Mouse (Mus musculus) forebrain, embryonic 13.5 days (tissue): ENCODE results near the gene Fli1. TPM values are rescaled to one million over a fixed set of nuclear protein-coding genes. Genes with fewer than 3 reads are reported as not detected.

Experiments used
- ATAC-seq: fragments of 200-750 bp; cut with Nextera tagmentation; 2 replicates; pipeline ENCODE4 v1.8.0; 2017
- H3K27ac ChIP-seq: fragments of 300-500 bp; sonication (generic); 2 replicates; pipeline ENCODE4 v1.5.1; 2015; ENCODE audit warnings: inconsistent platforms, mild to moderate bottlenecking, moderate library complexity
- H3K27me3 ChIP-seq: fragments of 300-500 bp; sonication (generic); 2 replicates; pipeline ENCODE4 v1.6.1; 2015; ENCODE audit warnings: mild to moderate bottlenecking, inconsistent platforms
- H3K36me3 ChIP-seq: fragments of 300-500 bp; sonication (generic); 2 replicates; pipeline ENCODE4 v1.6.1; 2015; ENCODE audit warnings: mild to moderate bottlenecking, inconsistent platforms; ENCODE audit not compliant: poor library complexity, severe bottlenecking
- H3K4me1 ChIP-seq: fragments of 300-500 bp; sonication (generic); 2 replicates; pipeline ENCODE4 v1.6.1; 2015; ENCODE audit warnings: inconsistent platforms
- H3K4me2 ChIP-seq: fragments of 300-500 bp; sonication (generic); 2 replicates; pipeline ENCODE4 v1.6.1; 2015; ENCODE audit warnings: inconsistent platforms, mild to moderate bottlenecking, moderate library complexity
- H3K4me3 ChIP-seq: fragments of 300-500 bp; sonication (generic); 2 replicates; pipeline ENCODE4 v1.5.1; 2015; ENCODE audit warnings: mild to moderate bottlenecking, inconsistent platforms
- H3K9ac ChIP-seq: fragments of 300-500 bp; sonication (generic); 2 replicates; pipeline ENCODE4 v1.6.1; 2015; ENCODE audit warnings: mild to moderate bottlenecking, inconsistent platforms
- H3K9me3 ChIP-seq: fragments of 300-500 bp; sonication (generic); replicated peaks from 2 replicates; pipeline ENCODE4 v1.6.1; 2016; ENCODE audit warnings: inconsistent platforms
- WGBS: fragments of 180-500 bp; shearing (Covaris S2); methylation state at CpG from one replicate; pipeline ENCODE4 v1.1.7; 2015; 5-methylcytosine and 5-hydroxymethylcytosine counted together
- polyA plus RNA-seq: library from polyadenylated mRNA; unstranded; fragments of >200 nt; fragmentation: Nextera tagmentation; extraction: Ambion mirVana; gene quantifications from 2 replicates; pipeline ENCODE4 v1.2.1, GENCODE M21; 2015

Gene Fli1
- polyA plus RNA-seq, 1 experiment from 2014 or later: 7.0 TPM

GRCm38 (mm10) chr9:32569261-32569660 is 26.6 kb upstream of the Fli1 start:
- 74% methylated on average over 4 of the region's 4 CpGs for WGBS
- Histone ChIP-seq H3K9ac (no peak overlapping the region), H3K27me3 (peaks cover 2% of the 10 kb centered on the region), H3K4me1 (no peaks in the 10 kb centered on the region), H3K4me3 (no peak overlapping the region), H3K27ac (no peak overlapping the region), H3K4me2 (no peak overlapping the region), H3K36me3 (no peaks in the 10 kb centered on the region), H3K9me3 (no peaks in the 10 kb centered on the region)
- ATAC-seq: no peak

GRCm38 (mm10) chr9:32567603-32568002 is 24.9 kb upstream of the Fli1 start:
- H3K4me3 ChIP-seq: no peak overlapping the region
- no peak for ATAC-seq
- no peaks in the 10 kb centered on the region for H3K36me3 ChIP-seq
- peaks cover 2% of the 10 kb centered on the region for H3K27me3 ChIP-seq
- 87% methylated on average over 7 of the region's 7 CpGs for WGBS
- no peaks in the 10 kb centered on the region for H3K9me3 ChIP-seq
- no peak overlapping the region for H3K4me2 ChIP-seq
- H3K27ac ChIP-seq: no peak overlapping the region
- H3K9ac ChIP-seq: no peak overlapping the region
- no peaks in the 10 kb centered on the region for H3K4me1 ChIP-seq

- H3K4me3 ChIP-seq: no peak overlapping the region
- whole genome bisulfite sequencing: 74% methylated on average over 3 of the region's 3 CpGs
- H3K9me3 ChIP-seq: no peaks in the 10 kb centered on the region
These were observed 22.6 kb upstream of the Fli1 start for GRCm38 (mm10) chr9:32565309-32565708.

GRCm38 (mm10) chr9:32562837-32563236 is 20.2 kb upstream of the Fli1 start:
- Histone ChIP-seq H3K36me3 (no peaks in the 10 kb centered on the region), H3K4me3 (no peak overlapping the region), H3K9ac (no peak overlapping the region), H3K4me1 (no peaks in the 10 kb centered on the region), H3K4me2 (no peak overlapping the region), H3K27me3 (peaks cover 9% of the 10 kb centered on the region), H3K27ac (no peak overlapping the region), H3K9me3 (no peaks in the 10 kb centered on the region)
- 78% methylated on average over 4 of the region's 4 CpGs for WGBS
- ATAC-seq: no peak

More at GRCm38 (mm10) chr9:32565309-32565708, 22.6 kb upstream of the Fli1 start:
- ATAC-seq: no peak
- H3K9ac ChIP-seq: no peak overlapping the region
- H3K27ac ChIP-seq: no peak overlapping the region
- H3K4me1 ChIP-seq: no peaks in the 10 kb centered on the region
- peaks cover 2% of the 10 kb centered on the region for H3K27me3 ChIP-seq
- no peak overlapping the region for H3K4me2 ChIP-seq
- no peaks in the 10 kb centered on the region for H3K36me3 ChIP-seq

- H3K9me3 ChIP-seq: no peaks in the 10 kb centered on the region
- WGBS: 70% methylated on average over 9 of the region's 9 CpGs
- H3K4me3 ChIP-seq: no peak overlapping the region
- H3K4me1 ChIP-seq: no peaks in the 10 kb centered on the region
- no peak for ATAC-seq
- H3K27ac ChIP-seq: no peak overlapping the region
- no peaks in the 10 kb centered on the region for H3K36me3 ChIP-seq
- no peak overlapping the region for H3K4me2 ChIP-seq
- H3K27me3 ChIP-seq: peaks cover 9% of the 10 kb centered on the region
- no peak overlapping the region for H3K9ac ChIP-seq
These were observed 19.7 kb upstream of the Fli1 start for GRCm38 (mm10) chr9:32562409-32562808.

- WGBS: 87% methylated on average over 14 of the region's 14 CpGs
- no peaks in the 10 kb centered on the region for H3K4me1 ChIP-seq
- no peak overlapping the region for H3K27ac ChIP-seq
- no peaks in the 10 kb centered on the region for H3K9me3 ChIP-seq
- H3K4me3 ChIP-seq: no peak overlapping the region
- no peak overlapping the region for H3K4me2 ChIP-seq
- peaks cover 9% of the 10 kb centered on the region for H3K27me3 ChIP-seq
- no peaks in the 10 kb centered on the region for H3K36me3 ChIP-seq
- no peak overlapping the region for H3K9ac ChIP-seq
- no peak for ATAC-seq
These were observed 18.7 kb upstream of the Fli1 start for GRCm38 (mm10) chr9:32561190-32561890.

GRCm38 (mm10) chr9:32559859-32560258 is 17.2 kb upstream of the Fli1 start:
- ATAC-seq: no peak
- WGBS: 86% methylated on average over 8 of the region's 8 CpGs
- Histone ChIP-seq H3K27ac (no peak overlapping the region), H3K4me3 (no peak overlapping the region), H3K4me1 (no peaks in the 10 kb centered on the region), H3K9ac (no peak overlapping the region), H3K9me3 (no peaks in the 10 kb centered on the region), H3K36me3 (no peaks in the 10 kb centered on the region), H3K27me3 (peaks cover 12% of the 10 kb centered on the region), H3K4me2 (no peak overlapping the region)

GRCm38 (mm10) chr9:32559454-32559853 is 16.8 kb upstream of the Fli1 start:
- Histone ChIP-seq H3K4me1 (no peaks in the 10 kb centered on the region), H3K9me3 (no peaks in the 10 kb centered on the region), H3K27me3 (peaks cover 12% of the 10 kb centered on the region), H3K36me3 (no peaks in the 10 kb centered on the region), H3K27ac (no peak overlapping the region), H3K4me3 (no peak overlapping the region), H3K4me2 (no peak overlapping the region), H3K9ac (no peak overlapping the region)
- no peak for ATAC-seq

GRCm38 (mm10) chr9:32556313-32556712 is 13.7 kb upstream of the Fli1 start:
- Histone ChIP-seq H3K27me3 (peaks cover 22% of the 10 kb centered on the region), H3K4me2 (no peak overlapping the region), H3K9ac (no peak overlapping the region), H3K36me3 (no peaks in the 10 kb centered on the region), H3K4me1 (no peaks in the 10 kb centered on the region), H3K4me3 (no peak overlapping the region), H3K27ac (no peak overlapping the region), H3K9me3 (no peaks in the 10 kb centered on the region)
- ATAC-seq: no peak
- WGBS: 82% methylated on average over 7 of the region's 7 CpGs

GRCm38 (mm10) chr9:32555279-32555678 is 12.6 kb upstream of the Fli1 start:
- H3K27ac ChIP-seq: no peak overlapping the region
- H3K9me3 ChIP-seq: no peaks in the 10 kb centered on the region
- 0 out of 2 replicates have a peak, but pooled peaks cover 3% of the 10 kb centered on the region for H3K4me1 ChIP-seq
- WGBS: 90% methylated on average over 3 of the region's 3 CpGs
- H3K36me3 ChIP-seq: no peaks in the 10 kb centered on the region
- H3K4me3 ChIP-seq: no peak overlapping the region
- ATAC-seq: no peak
- H3K27me3 ChIP-seq: peaks cover 32% of the 10 kb centered on the region
- no peak overlapping the region for H3K4me2 ChIP-seq
- H3K9ac ChIP-seq: no peak overlapping the region

GRCm38 (mm10) chr9:32550541-32550940 is 7.9 kb upstream of the Fli1 start:
- Histone ChIP-seq H3K4me2 (no peak overlapping the region), H3K4me1 (peaks cover 3% of the 10 kb centered on the region; the same call in 1 of the 2 replicates), H3K9me3 (no peaks in the 10 kb centered on the region), H3K27me3 (peaks cover 70% of the 10 kb centered on the region), H3K36me3 (no peaks in the 10 kb centered on the region), H3K27ac (no peak overlapping the region), H3K9ac (no peak overlapping the region), H3K4me3 (no peak overlapping the region)
- WGBS: 3% methylated on average over 10 of the region's 10 CpGs
- ATAC-seq: no peak

GRCm38 (mm10) chr9:32549462-32550384 is 7.1 kb upstream of the Fli1 start:
- Histone ChIP-seq H3K36me3 (no peaks in the 10 kb centered on the region), H3K9me3 (no peaks in the 10 kb centered on the region), H3K4me1 (peaks cover 11% of the 10 kb centered on the region), H3K4me3 (no peak overlapping the region), H3K27ac (no peak overlapping the region), H3K4me2 (no peak overlapping the region), H3K27me3 (peaks cover 78% of the 10 kb centered on the region), H3K9ac (no peak overlapping the region)
- WGBS: 8% methylated on average over 6 of the region's 6 CpGs
- no peak for ATAC-seq
